Mouse (Mus musculus) activated CD4-positive, CD25-positive, alpha-beta regulatory T cell, adult 4 months (primary cell): ENCODE data around the gene Mrm2. TPM values are rescaled to one million over a fixed set of nuclear protein-coding genes. Genes with fewer than 3 reads are reported as not detected.
A peak's percentile ranks its signal among the peaks of the same experiment; 100 is the strongest.
"Not testable (repeated sequence)": the region's sequence is repeated elsewhere in the genome, so short reads cannot be mapped to it uniquely, and the experiment has no call there.

ENCODE experiments used
- ATAC-seq: one replicate; pipeline ENCODE4 v1.8.0; 2017
- polyA plus RNA-seq, 2 experiments: library from polyadenylated mRNA; unstranded; fragments of 100-300 nt; shearing (Covaris generic); gene quantifications; one replicate each; pipeline ENCODE4 v1.2.1; 2017

The Mrm2 gene
- polyA plus RNA-seq = 10 to 100 TPM in 1 of 2 experiments, 1 to 10 TPM in 1; 8.3 to 10.7 TPM

- ATAC-seq = peak; percentile 95
Observed at GRCm38 (mm10) chr5:140331615-140332512, at the start of gene Mrm2. TSS of gene Mrm2 (minus strand) at chr5:140331898.

GRCm38 (mm10) chr5:140381156-140381555, 49.5 kb upstream of the Mrm2 start:
- ATAC-seq = no peak

GRCm38 (mm10) chr5:140379299-140379698, 47.6 kb upstream of the Mrm2 start:
- no peak for ATAC-seq

GRCm38 (mm10) chr5:140378121-140378853, 46.6 kb upstream of the Mrm2 start:
- no peak for ATAC-seq

GRCm38 (mm10) chr5:140375249-140375829, 43.6 kb upstream of the Mrm2 start:
- no peak for ATAC-seq

GRCm38 (mm10) chr5:140374226-140374625, 42.5 kb upstream of the Mrm2 start:
- ATAC-seq = no peak

GRCm38 (mm10) chr5:140373711-140374110, 42.0 kb upstream of the Mrm2 start:
- ATAC-seq = no peak

GRCm38 (mm10) chr5:140371671-140372070, 40.0 kb upstream of the Mrm2 start:
- ATAC-seq = no peak

- no peak for ATAC-seq
Observed at GRCm38 (mm10) chr5:140370446-140371254, 39.0 kb upstream of the Mrm2 start.

GRCm38 (mm10) chr5:140369466-140369865, 37.8 kb upstream of the Mrm2 start:
- ATAC-seq = no peak

- no peak for ATAC-seq
Observed at GRCm38 (mm10) chr5:140368926-140369325, 37.2 kb upstream of the Mrm2 start.

GRCm38 (mm10) chr5:140368126-140368525, 36.4 kb upstream of the Mrm2 start:
- ATAC-seq = not testable (repeated sequence)

GRCm38 (mm10) chr5:140364415-140364814, 32.7 kb upstream of the Mrm2 start:
- no peak for ATAC-seq

GRCm38 (mm10) chr5:140359930-140360674, 28.4 kb upstream of the Mrm2 start:
- ATAC-seq = no peak

- ATAC-seq = no peak
Observed at GRCm38 (mm10) chr5:140357466-140357865, 25.8 kb upstream of the Mrm2 start.

- ATAC-seq = no peak
Observed at GRCm38 (mm10) chr5:140355934-140356333, 24.2 kb upstream of the Mrm2 start.

- ATAC-seq = no peak
Observed at GRCm38 (mm10) chr5:140352352-140352751, 20.7 kb upstream of the Mrm2 start.

GRCm38 (mm10) chr5:140350731-140351497, 19.2 kb upstream of the Mrm2 start:
- no peak for ATAC-seq

- no peak for ATAC-seq
Observed at GRCm38 (mm10) chr5:140349882-140350281, 18.2 kb upstream of the Mrm2 start.

GRCm38 (mm10) chr5:140346050-140346449, 14.4 kb upstream of the Mrm2 start:
- ATAC-seq = no peak

GRCm38 (mm10) chr5:140345244-140345643, 13.5 kb upstream of the Mrm2 start:
- ATAC-seq = no peak
